ENCODE assay signal across 12 mouse cellular contexts in the genomic region with DNA sequence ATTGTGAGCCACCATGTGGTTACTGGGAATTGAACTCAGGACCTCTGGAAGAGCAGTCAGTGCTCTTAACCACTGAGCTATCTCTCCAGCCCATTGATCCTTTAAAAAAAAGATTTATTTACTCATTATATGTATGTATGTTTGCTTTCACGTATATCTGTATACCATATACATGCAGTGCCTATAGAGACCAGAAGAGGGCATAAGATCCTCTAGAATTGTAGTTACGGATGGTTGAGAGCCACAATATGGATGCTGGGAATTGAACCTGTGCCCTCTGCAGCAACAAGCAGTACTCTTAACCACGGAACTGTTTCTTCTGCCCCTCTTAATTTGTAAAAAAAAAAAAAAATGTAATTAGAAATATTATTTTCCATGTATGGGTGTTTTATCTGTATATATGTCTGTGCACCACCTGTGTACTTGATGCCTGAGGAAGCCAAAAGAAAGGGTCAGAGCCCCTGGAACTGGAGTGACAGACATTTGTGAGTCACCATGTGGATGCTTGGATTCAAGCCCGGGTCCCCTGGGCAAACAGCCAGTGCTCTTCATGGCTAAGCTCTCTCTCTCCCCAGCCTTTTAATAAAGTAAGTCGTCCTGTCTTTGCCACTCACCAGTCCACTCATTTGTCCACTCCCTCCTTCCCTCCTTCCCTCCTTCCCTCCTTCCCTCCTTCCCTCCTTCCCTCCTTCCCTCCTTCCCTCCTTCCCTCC. TPM values are rescaled to one million over a fixed set of nuclear protein-coding genes. Genes with fewer than 3 reads are reported as not detected.
DNase-seq lines count a peak whose midpoint lies in the region; ATAC-seq and TF ChIP-seq lines count a peak whose summit lies in the region.
"Had no signal": no experiment of that assay in that cellular context is flagged by ENCODE, and none has a peak within 500 bp of the region (broad histone marks: within the 10 kb centered on the region; RNA-seq: fewer than 3 reads in every experiment).

No protein-coding gene starts in this region.

- no peak overlapping the region for H3K4me2 ChIP-seq in heart, embryonic 12.5 days
- H3K4me2 ChIP-seq in midbrain, postnatal 0 days (ENCODE audit: low read depth, low read length, poor library complexity, severe bottlenecking) = no peak overlapping the region
- H3K4me2 ChIP-seq in midbrain, embryonic 13.5 days (replicated peaks) = no peak overlapping the region
- no peak overlapping the region for H3K4me2 ChIP-seq in heart, postnatal 0 days (ENCODE audit: low read depth, low read length)
- H3K4me2 ChIP-seq: embryonic facial prominence, embryonic 15.5 days; hindbrain, embryonic 15.5 days; limb, embryonic 13.5 days had no signal

- intact Hi-C loops in heart, adult 2 months (cut with DNase I) = no loop called here

- ATAC-seq in heart, embryonic 12.5 days (ENCODE audit: insufficient number of reproducible peaks, low FRiP score) = no peak
- ATAC-seq in midbrain, postnatal 0 days (ENCODE audit: low FRiP score) = no peak
- ATAC-seq in midbrain, embryonic 13.5 days = no peak
- peak; percentile 44; the same call in 1 of the 2 replicates for ATAC-seq in heart, postnatal 0 days (ENCODE audit: insufficient read depth, low read depth)
- no peak for ATAC-seq in inflammation-experienced regulatory T-cells, adult 6 months

- no peak overlapping the region for H3K9ac ChIP-seq in heart, adult 2 months (ENCODE audit: low read depth, low read length)
- H3K9ac ChIP-seq in heart, embryonic 12.5 days = no peak overlapping the region
- no peak overlapping the region for H3K9ac ChIP-seq in midbrain, postnatal 0 days (replicated peaks; ENCODE audit: low read length, poor library complexity, severe bottlenecking)
- no peak overlapping the region for H3K9ac ChIP-seq in midbrain, embryonic 13.5 days (replicated peaks)
- no peak overlapping the region for H3K9ac ChIP-seq in heart, postnatal 0 days (replicated peaks; ENCODE audit: low read depth, low read length)
- H3K9ac ChIP-seq: embryonic facial prominence, embryonic 15.5 days; hindbrain, embryonic 15.5 days; limb, embryonic 13.5 days had no signal

- no peaks in the 10 kb centered on the region for H3K4me1 ChIP-seq in heart, adult 2 months (ENCODE audit: control insufficient read depth, insufficient read depth, low read length)
- no peaks in the 10 kb centered on the region; the same call in 1 of the 2 replicates for H3K4me1 ChIP-seq in heart, embryonic 12.5 days (replicated peaks)
- no peaks in the 10 kb centered on the region for H3K4me1 ChIP-seq in midbrain, postnatal 0 days (ENCODE audit: insufficient read depth, low read length)
- H3K4me1 ChIP-seq in midbrain, embryonic 13.5 days (replicated peaks) = no peaks in the 10 kb centered on the region
- H3K4me1 ChIP-seq in heart, postnatal 0 days (ENCODE audit: control insufficient read depth, insufficient read depth) = no peaks in the 10 kb centered on the region
- H3K4me1 ChIP-seq: embryonic facial prominence, embryonic 15.5 days; hindbrain, embryonic 15.5 days; limb, embryonic 13.5 days had no signal

- TF ChIP-seq EP300 in heart, adult 2 months (IDR thresholded peaks at IDR 0.05; ENCODE audit: insufficient read depth, low read depth, low read length) = no peak
- no peak for TF ChIP-seq EP300 in heart, postnatal 0 days (IDR thresholded peaks at IDR 0.05; ENCODE audit: low read depth)

- WGBS in heart, adult 2 months = 42% methylated on average over 5 of the region's 5 CpGs
- WGBS in heart, embryonic 12.5 days = 68% methylated on average over 5 of the region's 5 CpGs
- 63% methylated on average over 5 of the region's 5 CpGs for WGBS in midbrain, postnatal 0 days
- 65% methylated on average over 5 of the region's 5 CpGs for WGBS in midbrain, embryonic 13.5 days
- WGBS in heart, postnatal 0 days = 42% methylated on average over 5 of the region's 5 CpGs

- no peak overlapping the region for H3K27ac ChIP-seq in heart, adult 2 months
- H3K27ac ChIP-seq in heart, embryonic 12.5 days (ENCODE audit: poor library complexity, severe bottlenecking) = no peak overlapping the region
- no peak overlapping the region for H3K27ac ChIP-seq in midbrain, postnatal 0 days (ENCODE audit: low read depth, low read length)
- no peak overlapping the region for H3K27ac ChIP-seq in midbrain, embryonic 13.5 days
- H3K27ac ChIP-seq in heart, postnatal 0 days (ENCODE audit: low read depth) = no peak overlapping the region
- H3K27ac ChIP-seq: embryonic facial prominence, embryonic 15.5 days; hindbrain, embryonic 15.5 days; limb, embryonic 13.5 days had no signal

- TF ChIP-seq CTCF in heart, adult 2 months (IDR thresholded peaks at IDR 0.05) = peak; percentile 29; the same call in 1 of the 2 replicates
- TF ChIP-seq CTCF in midbrain, postnatal 0 days (IDR thresholded peaks at IDR 0.05) = peak; percentile 25; the same call in 1 of the 2 replicates
- no peak for TF ChIP-seq CTCF in heart, postnatal 0 days (IDR thresholded peaks at IDR 0.05; ENCODE audit: low read depth)

- no peaks in the 10 kb centered on the region for H3K79me2 ChIP-seq in heart, adult 2 months (replicated peaks; ENCODE audit: control insufficient read depth, insufficient read depth, low read length)

- no peaks in the 10 kb centered on the region for H3K36me3 ChIP-seq in heart, adult 2 months (ENCODE audit: control insufficient read depth, insufficient read depth, low read length)
- no peaks in the 10 kb centered on the region for H3K36me3 ChIP-seq in heart, embryonic 12.5 days
- H3K36me3 ChIP-seq in midbrain, postnatal 0 days (ENCODE audit: insufficient read depth, low read length) = no peaks in the 10 kb centered on the region
- H3K36me3 ChIP-seq in midbrain, embryonic 13.5 days = no peaks in the 10 kb centered on the region
- H3K36me3 ChIP-seq in heart, postnatal 0 days (replicated peaks; ENCODE audit: control insufficient read depth, insufficient read depth, low read length) = no peaks in the 10 kb centered on the region
- H3K36me3 ChIP-seq: embryonic facial prominence, embryonic 15.5 days; hindbrain, embryonic 15.5 days; limb, embryonic 13.5 days had no signal

- 0 out of 2 replicates have a peak, but pooled peaks cover 5% of the 10 kb centered on the region for H3K9me3 ChIP-seq in heart, embryonic 12.5 days (replicated peaks)
- no peaks in the 10 kb centered on the region for H3K9me3 ChIP-seq in midbrain, postnatal 0 days (ENCODE audit: low read length)
- H3K9me3 ChIP-seq in midbrain, embryonic 13.5 days = no peaks in the 10 kb centered on the region
- no peaks in the 10 kb centered on the region; the same call in 1 of the 2 replicates for H3K9me3 ChIP-seq in heart, postnatal 0 days (replicated peaks; ENCODE audit: control insufficient read depth, low read length)
- H3K9me3 ChIP-seq: embryonic facial prominence, embryonic 15.5 days; hindbrain, embryonic 15.5 days had no signal

- TF ChIP-seq POLR2A in heart, adult 2 months (IDR thresholded peaks at IDR 0.05; ENCODE audit: insufficient read depth, low read depth, low read length) = no peak

- DNase-seq in heart, adult 2 months = peak; percentile 73 to 74
- DNase-seq in midbrain, postnatal 0 days (ENCODE audit: low spot score) = peak; percentile 69
- peak; percentile 61 for DNase-seq in adipocyte (ENCODE audit: low spot score)
- peak; percentile 69 for DNase-seq in heart, postnatal 0 days (ENCODE audit: low spot score)
- DNase-seq in frontal cortex, postnatal 36 days (ENCODE audit: low spot score in 2 of 2) = no peak

- H3K27me3 ChIP-seq in heart, adult 2 months (ENCODE audit: control insufficient read depth, insufficient read depth, low read length) = no peaks in the 10 kb centered on the region
- H3K27me3 ChIP-seq in heart, embryonic 12.5 days (replicated peaks) = no peaks in the 10 kb centered on the region
- H3K27me3 ChIP-seq in midbrain, postnatal 0 days (ENCODE audit: insufficient read depth, low read length) = 0 out of 2 replicates have a peak, but pooled peaks cover 3% of the 10 kb centered on the region
- H3K27me3 ChIP-seq in midbrain, embryonic 13.5 days = no peaks in the 10 kb centered on the region
- H3K27me3 ChIP-seq in heart, postnatal 0 days (ENCODE audit: control insufficient read depth, insufficient read depth, low read length) = no peaks in the 10 kb centered on the region
- H3K27me3 ChIP-seq: hindbrain, embryonic 15.5 days had no signal

- H3K4me3 ChIP-seq in heart, adult 2 months = no peak overlapping the region
- no peak overlapping the region for H3K4me3 ChIP-seq in heart, embryonic 12.5 days
- H3K4me3 ChIP-seq in midbrain, postnatal 0 days (ENCODE audit: low read depth, low read length) = no peak overlapping the region
- H3K4me3 ChIP-seq in midbrain, embryonic 13.5 days (replicated peaks) = no peak overlapping the region
- no peak overlapping the region for H3K4me3 ChIP-seq in heart, postnatal 0 days (ENCODE audit: low read depth, low read length)
- H3K4me3 ChIP-seq: embryonic facial prominence, embryonic 15.5 days; hindbrain, embryonic 15.5 days; limb, embryonic 13.5 days had no signal

RNA-seq across cellular contexts. Expression of a gene that starts 7.0 kb away (rescaled TPM):
- under 1 TPM in 1 of 2 experiments, not detected in 1; 0.52 TPM for total RNA-seq in heart, adult 2 months (2021)
- not detected in 2 replicates for polyA plus RNA-seq in heart, adult 2 months (2012; rRNA removed)
- not detected in 2 replicates for polyA plus RNA-seq in heart, embryonic 12.5 days (2016; fragmentation: Nextera tagmentation; extraction: Ambion mirVana)
- total RNA-seq in midbrain, postnatal 0 days (2014; rRNA removed) = not detected in 2 replicates
- not detected in 2 replicates for polyA plus RNA-seq in midbrain, postnatal 0 days (2015; fragmentation: Nextera tagmentation; extraction: Ambion mirVana)
- polyA plus RNA-seq in midbrain, embryonic 13.5 days (2015; fragmentation: Nextera tagmentation; extraction: Ambion mirVana) = not detected in 2 replicates
- total RNA-seq in heart, postnatal 0 days (2014; rRNA removed; ENCODE audit: low replicate concordance) = not detected in 2 replicates
- not detected in 2 replicates for polyA plus RNA-seq in heart, postnatal 0 days (2015; fragmentation: Nextera tagmentation; extraction: Ambion mirVana)
- polyA plus RNA-seq in inflammation-experienced regulatory T-cells, adult 6 months (2017; shearing (Covaris generic)) = not detected
- polyA plus RNA-seq: embryonic facial prominence, embryonic 15.5 days; hindbrain, embryonic 15.5 days; limb, embryonic 13.5 days; spleen, adult 2 months had no signal

RNA-seq across cellular contexts. Expression of a gene that starts 13.6 kb away (rescaled TPM):
- 1 to 10 TPM; 3.3 to 3.9 TPM for total RNA-seq in heart, adult 2 months (2021)
- 3.7 and 4.9 TPM in 2 replicates for polyA plus RNA-seq in heart, adult 2 months (2012; rRNA removed)
- 35.4 and 36.3 TPM in 2 replicates for polyA plus RNA-seq in heart, embryonic 12.5 days (2016; fragmentation: Nextera tagmentation; extraction: Ambion mirVana)
- 17.9 and 22.7 TPM in 2 replicates for total RNA-seq in midbrain, postnatal 0 days (2014; rRNA removed)
- 19.8 and 20.0 TPM in 2 replicates for polyA plus RNA-seq in midbrain, postnatal 0 days (2015; fragmentation: Nextera tagmentation; extraction: Ambion mirVana)
- 34.2 and 37.0 TPM in 2 replicates for polyA plus RNA-seq in midbrain, embryonic 13.5 days (2015; fragmentation: Nextera tagmentation; extraction: Ambion mirVana)
- 17.5 and 19.8 TPM in 2 replicates for total RNA-seq in heart, postnatal 0 days (2014; rRNA removed; ENCODE audit: low replicate concordance)
- polyA plus RNA-seq in heart, postnatal 0 days (2015; fragmentation: Nextera tagmentation; extraction: Ambion mirVana) = 9.5 and 10.5 TPM in 2 replicates
- 10 to 100 TPM; 23.9 to 33.9 (median 26.4) TPM for polyA plus RNA-seq in inflammation-experienced regulatory T-cells, adult 6 months (2017; shearing (Covaris generic))

RNA-seq across cellular contexts. Expression of a gene that starts 20.3 kb away (rescaled TPM):
- not detected for total RNA-seq in heart, adult 2 months (2021)
- 0.35 TPM in 1 of 2 replicates, not detected in the other for polyA plus RNA-seq in heart, adult 2 months (2012; rRNA removed)
- polyA plus RNA-seq in heart, embryonic 12.5 days (2016; fragmentation: Nextera tagmentation; extraction: Ambion mirVana) = 1.2 and 1.5 TPM in 2 replicates
- not detected in 2 replicates for total RNA-seq in midbrain, postnatal 0 days (2014; rRNA removed)
- not detected in 2 replicates for polyA plus RNA-seq in midbrain, postnatal 0 days (2015; fragmentation: Nextera tagmentation; extraction: Ambion mirVana)
- not detected in 2 replicates for polyA plus RNA-seq in midbrain, embryonic 13.5 days (2015; fragmentation: Nextera tagmentation; extraction: Ambion mirVana)
- total RNA-seq in heart, postnatal 0 days (2014; rRNA removed; ENCODE audit: low replicate concordance) = 1.5 and 6.6 TPM in 2 replicates
- 5.8 and 6.4 TPM in 2 replicates for polyA plus RNA-seq in heart, postnatal 0 days (2015; fragmentation: Nextera tagmentation; extraction: Ambion mirVana)
- not detected for polyA plus RNA-seq in inflammation-experienced regulatory T-cells, adult 6 months (2017; shearing (Covaris generic))
- polyA plus RNA-seq: hindbrain, embryonic 15.5 days; limb, embryonic 13.5 days had no signal

RNA-seq across cellular contexts. Expression of a gene that starts 28.3 kb away (rescaled TPM):
- 10 to 100 TPM; 47.7 to 51.3 TPM for total RNA-seq in heart, adult 2 months (2021)
- polyA plus RNA-seq in heart, adult 2 months (2012; rRNA removed) = 25.8 and 29.1 TPM in 2 replicates
- 96.5 and 103 TPM in 2 replicates for polyA plus RNA-seq in heart, embryonic 12.5 days (2016; fragmentation: Nextera tagmentation; extraction: Ambion mirVana)
- total RNA-seq in midbrain, postnatal 0 days (2014; rRNA removed) = 163 and 185 TPM in 2 replicates
- polyA plus RNA-seq in midbrain, postnatal 0 days (2015; fragmentation: Nextera tagmentation; extraction: Ambion mirVana) = 120 and 123 TPM in 2 replicates
- polyA plus RNA-seq in midbrain, embryonic 13.5 days (2015; fragmentation: Nextera tagmentation; extraction: Ambion mirVana) = 130 and 153 TPM in 2 replicates
- 93.4 and 114 TPM in 2 replicates for total RNA-seq in heart, postnatal 0 days (2014; rRNA removed; ENCODE audit: low replicate concordance)
- polyA plus RNA-seq in heart, postnatal 0 days (2015; fragmentation: Nextera tagmentation; extraction: Ambion mirVana) = 71.3 and 71.6 TPM in 2 replicates
- polyA plus RNA-seq in inflammation-experienced regulatory T-cells, adult 6 months (2017; shearing (Covaris generic)) = 10 to 100 TPM; 21.7 to 30.7 (median 28.0) TPM

RNA-seq across cellular contexts. Expression of a gene that starts 33.6 kb away (rescaled TPM):
- total RNA-seq in heart, adult 2 months (2021) = under 1 TPM; 0.10 to 0.32 TPM
- not detected in 2 replicates for polyA plus RNA-seq in heart, adult 2 months (2012; rRNA removed)
- 0.78 and 0.98 TPM in 2 replicates for polyA plus RNA-seq in heart, embryonic 12.5 days (2016; fragmentation: Nextera tagmentation; extraction: Ambion mirVana)
- 0.82 and 2.3 TPM in 2 replicates for total RNA-seq in midbrain, postnatal 0 days (2014; rRNA removed)
- 2.7 and 2.8 TPM in 2 replicates for polyA plus RNA-seq in midbrain, postnatal 0 days (2015; fragmentation: Nextera tagmentation; extraction: Ambion mirVana)
- polyA plus RNA-seq in midbrain, embryonic 13.5 days (2015; fragmentation: Nextera tagmentation; extraction: Ambion mirVana) = 0.62 and 1.3 TPM in 2 replicates
- not detected in 2 replicates for total RNA-seq in heart, postnatal 0 days (2014; rRNA removed; ENCODE audit: low replicate concordance)
- 0.04 TPM in 1 of 2 replicates, not detected in the other for polyA plus RNA-seq in heart, postnatal 0 days (2015; fragmentation: Nextera tagmentation; extraction: Ambion mirVana)
- polyA plus RNA-seq in inflammation-experienced regulatory T-cells, adult 6 months (2017; shearing (Covaris generic)) = not detected

Comparison
In these comparisons a context has a peak if more than half of its experiments do, and no peak if none do; other contexts are left out.
1. DNase-seq: peak in heart, adult 2 months (2 of 2), midbrain, postnatal 0 days (single experiment), adipocyte (single experiment) and heart, postnatal 0 days (single experiment); none in frontal cortex, postnatal 36 days (0 of 2).